Mouse (Mus musculus) layer of hippocampus, postnatal 25 days (tissue): ENCODE results near the gene Nap1l1. TPM values are rescaled to one million over a fixed set of nuclear protein-coding genes. Genes with fewer than 3 reads are reported as not detected.
"Not testable (repeated sequence)": the region's sequence is repeated elsewhere in the genome, so short reads cannot be mapped to it uniquely, and the experiment has no call there.

Source experiments
- DNase-seq, 2 experiments: peaks; one replicate each; pipeline ENCODE4 v3.0.0; 2022; ENCODE audit warnings: mixed read lengths in 2 of 2, low spot score in 1 of 2; ENCODE audit errors: extremely low spot score in 1 of 2
- total RNA-seq, 2 experiments: library from RNA; stranded (reverse); gene quantifications; 2 replicates each; pipeline ENCODE4 v1.2.3; 2021

Gene Nap1l1
- total RNA-seq: 100 to 1,000 TPM; 146 to 162 TPM

GRCm38 (mm10) chr10:111472686-111473510, at the start of gene Nap1l1:
Gene Nap1l1, plus strand, starts transcription at chr10:111473223.
- DNase-seq: peak; percentile 91 to 97

- DNase-seq: no peak
These were observed 46.5 kb upstream of the Nap1l1 start for GRCm38 (mm10) chr10:111426491-111426890.

GRCm38 (mm10) chr10:111433502-111433901, 39.5 kb upstream of the Nap1l1 start:
- DNase-seq: no peak

- no peak for DNase-seq
These were observed 32.0 kb upstream of the Nap1l1 start for GRCm38 (mm10) chr10:111441034-111441440.

- no peak for DNase-seq
These were observed 28.8 kb upstream of the Nap1l1 start for GRCm38 (mm10) chr10:111444199-111444598.

GRCm38 (mm10) chr10:111445939-111446671, 26.9 kb upstream of the Nap1l1 start:
- DNase-seq: no peak

GRCm38 (mm10) chr10:111446672-111447008, 26.4 kb upstream of the Nap1l1 start:
- not testable (repeated sequence) for DNase-seq

GRCm38 (mm10) chr10:111449662-111450061, 23.4 kb upstream of the Nap1l1 start:
- DNase-seq: not testable (repeated sequence)

- no peak for DNase-seq
These were observed 21.2 kb upstream of the Nap1l1 start for GRCm38 (mm10) chr10:111451683-111452322.

- DNase-seq: no peak
These were observed 20.6 kb upstream of the Nap1l1 start for GRCm38 (mm10) chr10:111452426-111452825.

- no peak for DNase-seq
These were observed 18.2 kb upstream of the Nap1l1 start for GRCm38 (mm10) chr10:111454698-111455308.

- no peak for DNase-seq
These were observed 14.9 kb upstream of the Nap1l1 start for GRCm38 (mm10) chr10:111458088-111458487.

GRCm38 (mm10) chr10:111459040-111459439, 14.0 kb upstream of the Nap1l1 start:
- DNase-seq: no peak

- no peak for DNase-seq
These were observed 13.1 kb upstream of the Nap1l1 start for GRCm38 (mm10) chr10:111459874-111460273.

- DNase-seq: no peak
These were observed 12.6 kb upstream of the Nap1l1 start for GRCm38 (mm10) chr10:111460381-111460780.

- DNase-seq: no peak
These were observed 8.2 kb upstream of the Nap1l1 start for GRCm38 (mm10) chr10:111464833-111465232.

- no peak for DNase-seq
These were observed 7.6 kb upstream of the Nap1l1 start for GRCm38 (mm10) chr10:111465409-111465808.

- no peak for DNase-seq
These were observed 1.9 kb upstream of the Nap1l1 start for GRCm38 (mm10) chr10:111471166-111471565.

- DNase-seq: peak; percentile 22 to 63
These were observed 718 bp downstream of the Nap1l1 start for GRCm38 (mm10) chr10:111473511-111474371.

- no peak for DNase-seq
These were observed 3.3 kb downstream of the Nap1l1 start for GRCm38 (mm10) chr10:111476301-111476700.
